Mouse (Mus musculus): ENCODE data around the gene Zc3h10. TPM values are rescaled to one million over a fixed set of nuclear protein-coding genes. Genes with fewer than 3 reads are reported as not detected.
"Not testable (repeated sequence)": the region's sequence is repeated elsewhere in the genome, so short reads cannot be mapped to it uniquely, and the experiment has no call there.

Gene Zc3h10
- polyA plus RNA-seq, 1 experiment from 2014 or later: 15.5 TPM

- peak overlapping the region; percentile 85 for H3K9ac ChIP-seq
- peaks cover 23% of the 10 kb centered on the region for H3K36me3 ChIP-seq
- H3K9me3 ChIP-seq: no peaks in the 10 kb centered on the region
- H3K4me1 ChIP-seq: peaks cover 46% of the 10 kb centered on the region
- no peaks in the 10 kb centered on the region for H3K27me3 ChIP-seq
- H3K27ac ChIP-seq: peak overlapping the region; percentile 98
- WGBS: 53% methylated on average over 11 of the region's 11 CpGs
- ATAC-seq (ENCODE audit: insufficient number of reproducible peaks, insufficient read depth, low FRiP score, low TSS enrichment, low read depth): no peak
- peak overlapping the region; percentile 79 for H3K4me2 ChIP-seq
- peak overlapping the region; percentile 84 for H3K4me3 ChIP-seq
Observed at GRCm38 (mm10) chr10:128494667-128495245, 52.8 kb downstream of the Zc3h10 start.

GRCm38 (mm10) chr10:128493695-128494666 lies 53.6 kb downstream of the Zc3h10 start, which contains the start of gene Myl6:
Gene Myl6 (minus strand): TSS chr10:128494145.
- H3K4me2 ChIP-seq: peak within 1 kb of the TSS; percentile 79
- H3K9ac ChIP-seq: peak within 1 kb of the TSS; percentile 91
- peak; percentile 92 for ATAC-seq (ENCODE audit: insufficient number of reproducible peaks, insufficient read depth, low FRiP score, low TSS enrichment, low read depth)
- peaks cover 29% of the 10 kb centered on the region for H3K36me3 ChIP-seq
- peak within 1 kb of the TSS; percentile 84 for H3K4me3 ChIP-seq
- H3K9me3 ChIP-seq: no peaks in the 10 kb centered on the region
- H3K4me1 ChIP-seq: peaks cover 47% of the 10 kb centered on the region
- H3K27me3 ChIP-seq: no peaks in the 10 kb centered on the region
- WGBS: under 1% methylated on average over 45 of the region's 45 CpGs
- peak within 1 kb of the TSS; percentile 98 for H3K27ac ChIP-seq

GRCm38 (mm10) chr10:128493319-128493694 lies 54.3 kb downstream of the Zc3h10 start:
- H3K4me2 ChIP-seq: peak overlapping the region; percentile 79
- H3K27ac ChIP-seq: peak overlapping the region; percentile 98
- H3K9ac ChIP-seq: peak overlapping the region; percentile 91
- H3K4me3 ChIP-seq: peak overlapping the region; percentile 84
- no peaks in the 10 kb centered on the region for H3K9me3 ChIP-seq
- WGBS: under 1% methylated on average over 12 of the region's 12 CpGs
- H3K36me3 ChIP-seq: peaks cover 36% of the 10 kb centered on the region
- H3K4me1 ChIP-seq: peaks cover 45% of the 10 kb centered on the region
- no peaks in the 10 kb centered on the region for H3K27me3 ChIP-seq
- ATAC-seq (ENCODE audit: insufficient number of reproducible peaks, insufficient read depth, low FRiP score, low TSS enrichment, low read depth): no peak; the same call in 1 of the 2 replicates

- Histone ChIP-seq H3K27ac (peak overlapping the region; percentile 98), H3K27me3 (no peaks in the 10 kb centered on the region), H3K4me1 (peaks cover 40% of the 10 kb centered on the region), H3K9me3 (no peaks in the 10 kb centered on the region), H3K9ac (peak overlapping the region; percentile 91), H3K4me2 (peak overlapping the region; percentile 79), H3K36me3 (peaks cover 41% of the 10 kb centered on the region), H3K4me3 (peak overlapping the region; percentile 84)
- WGBS: 22% methylated on average over 12 of the region's 12 CpGs
- no peak for ATAC-seq (ENCODE audit: insufficient number of reproducible peaks, insufficient read depth, low FRiP score, low TSS enrichment, low read depth)
Observed at GRCm38 (mm10) chr10:128492633-128493311, 54.8 kb downstream of the Zc3h10 start.

GRCm38 (mm10) chr10:128492051-128492450 lies 55.5 kb downstream of the Zc3h10 start:
- not testable (repeated sequence) for ATAC-seq (ENCODE audit: insufficient number of reproducible peaks, insufficient read depth, low FRiP score, low TSS enrichment, low read depth); H3K9me3 ChIP-seq; H3K27me3 ChIP-seq
- Histone ChIP-seq H3K36me3 (peaks cover 49% of the 10 kb centered on the region), H3K27ac (peak overlapping the region; percentile 98), H3K4me3 (peak overlapping the region; percentile 84), H3K4me2 (peak overlapping the region; percentile 79), H3K9ac (peak overlapping the region; percentile 91), H3K4me1 (peaks cover 38% of the 10 kb centered on the region)
- WGBS: 61% methylated on average over 8 of the region's 8 CpGs

Small RNA genes within 50 kb of the gene (microRNA-seq; reads per million reads assigned to microRNA genes)
- gene Gm47275: not detected
- gene Mir6916: not detected
- gene Mir6917: not detected

Other genes with a start within 250 kb of the Zc3h10 start
- gene Il23a, start 249.0 kb downstream of the Zc3h10 start, polyA plus RNA-seq (2015; fragmentation: Nextera tagmentation; extraction: Ambion mirVana): 0.23 and 0.25 TPM in 2 replicates
- gene Pan2, start 244.4 kb downstream of the Zc3h10 start, polyA plus RNA-seq (2015; fragmentation: Nextera tagmentation; extraction: Ambion mirVana): 31.8 and 32.3 TPM in 2 replicates
- gene Cnpy2, start 225.3 kb downstream of the Zc3h10 start, polyA plus RNA-seq (2015; fragmentation: Nextera tagmentation; extraction: Ambion mirVana): 349 and 362 TPM in 2 replicates
- gene Cs, start 210.0 kb downstream of the Zc3h10 start, polyA plus RNA-seq (2015; fragmentation: Nextera tagmentation; extraction: Ambion mirVana): 160 and 179 TPM in 2 replicates
- gene Coq10a, start 178.8 kb downstream of the Zc3h10 start, polyA plus RNA-seq (2015; fragmentation: Nextera tagmentation; extraction: Ambion mirVana): 13.1 and 16.2 TPM in 2 replicates
- gene Ankrd52, start 170.7 kb downstream of the Zc3h10 start, polyA plus RNA-seq (2015; fragmentation: Nextera tagmentation; extraction: Ambion mirVana): 15.0 and 16.0 TPM in 2 replicates
- 0.20 and 0.92 TPM in 2 replicates for gene Slc39a5, start 146.5 kb downstream of the Zc3h10 start, polyA plus RNA-seq (2015; fragmentation: Nextera tagmentation; extraction: Ambion mirVana)
- gene Nabp2, start 136.3 kb downstream of the Zc3h10 start, polyA plus RNA-seq (2015; fragmentation: Nextera tagmentation; extraction: Ambion mirVana): 72.3 and 73.0 TPM in 2 replicates
- gene Rnf41, start 136.1 kb downstream of the Zc3h10 start, polyA plus RNA-seq (2015; fragmentation: Nextera tagmentation; extraction: Ambion mirVana): 45.4 and 46.7 TPM in 2 replicates
- gene Smarcc2, start 88.5 kb downstream of the Zc3h10 start, polyA plus RNA-seq (2015; fragmentation: Nextera tagmentation; extraction: Ambion mirVana): 111 and 119 TPM in 2 replicates
- 961 and 1,001 TPM in 2 replicates for gene Myl6, start 53.6 kb downstream of the Zc3h10 start, polyA plus RNA-seq (2015; fragmentation: Nextera tagmentation; extraction: Ambion mirVana)
- 2.8 and 4.0 TPM in 2 replicates for gene Myl6b, start 49.1 kb downstream of the Zc3h10 start, polyA plus RNA-seq (2015; fragmentation: Nextera tagmentation; extraction: Ambion mirVana)
- 21.4 and 23.1 TPM in 2 replicates for gene Esyt1, start 21.9 kb downstream of the Zc3h10 start, polyA plus RNA-seq (2015; fragmentation: Nextera tagmentation; extraction: Ambion mirVana)
- 4,323 and 4,329 TPM in 2 replicates for gene Rpl41, start 1.5 kb upstream of the Zc3h10 start, polyA plus RNA-seq (2015; fragmentation: Nextera tagmentation; extraction: Ambion mirVana)
- 188 and 206 TPM in 2 replicates for gene Pa2g4, start 18.2 kb upstream of the Zc3h10 start, polyA plus RNA-seq (2015; fragmentation: Nextera tagmentation; extraction: Ambion mirVana)
- gene Erbb3, start 41.9 kb upstream of the Zc3h10 start, polyA plus RNA-seq (2015; fragmentation: Nextera tagmentation; extraction: Ambion mirVana): 14.8 and 16.1 TPM in 2 replicates
- 893 and 949 TPM in 2 replicates for gene Rps26, start 79.0 kb upstream of the Zc3h10 start, polyA plus RNA-seq (2015; fragmentation: Nextera tagmentation; extraction: Ambion mirVana)
- 5.3 and 5.5 TPM in 2 replicates for gene Ikzf4, start 98.2 kb upstream of the Zc3h10 start, polyA plus RNA-seq (2015; fragmentation: Nextera tagmentation; extraction: Ambion mirVana)
- 18.9 and 21.8 TPM in 2 replicates for gene Suox, start 126.3 kb upstream of the Zc3h10 start, polyA plus RNA-seq (2015; fragmentation: Nextera tagmentation; extraction: Ambion mirVana)
- 82.6 and 84.1 TPM in 2 replicates for gene Rab5b, start 148.5 kb upstream of the Zc3h10 start, polyA plus RNA-seq (2015; fragmentation: Nextera tagmentation; extraction: Ambion mirVana)
- gene Pmel, start 156.4 kb upstream of the Zc3h10 start, polyA plus RNA-seq (2015; fragmentation: Nextera tagmentation; extraction: Ambion mirVana): 8.2 and 8.3 TPM in 2 replicates
- gene Cdk2, start 157.3 kb upstream of the Zc3h10 start, polyA plus RNA-seq (2015; fragmentation: Nextera tagmentation; extraction: Ambion mirVana): 120 and 127 TPM in 2 replicates
- 16.3 and 16.8 TPM in 2 replicates for gene Dgka, start 197.1 kb upstream of the Zc3h10 start, polyA plus RNA-seq (2015; fragmentation: Nextera tagmentation; extraction: Ambion mirVana)
- 43.2 and 47.9 TPM in 2 replicates for gene Pym1, start 200.1 kb upstream of the Zc3h10 start, polyA plus RNA-seq (2015; fragmentation: Nextera tagmentation; extraction: Ambion mirVana)
- gene Mmp19, start 243.1 kb upstream of the Zc3h10 start, polyA plus RNA-seq (2015; fragmentation: Nextera tagmentation; extraction: Ambion mirVana): 0.80 and 1.0 TPM in 2 replicates

All from embryonic facial prominence, embryonic 13.5 days (tissue).